Mouse (Mus musculus): ENCODE results near the gene Lyrm7. TPM values are rescaled to one million over a fixed set of nuclear protein-coding genes. Genes with fewer than 3 reads are reported as not detected.

Gene Lyrm7
- total RNA-seq (2023), result 1 to 10 TPM; 2.0 to 3.0 TPM

DNA sequence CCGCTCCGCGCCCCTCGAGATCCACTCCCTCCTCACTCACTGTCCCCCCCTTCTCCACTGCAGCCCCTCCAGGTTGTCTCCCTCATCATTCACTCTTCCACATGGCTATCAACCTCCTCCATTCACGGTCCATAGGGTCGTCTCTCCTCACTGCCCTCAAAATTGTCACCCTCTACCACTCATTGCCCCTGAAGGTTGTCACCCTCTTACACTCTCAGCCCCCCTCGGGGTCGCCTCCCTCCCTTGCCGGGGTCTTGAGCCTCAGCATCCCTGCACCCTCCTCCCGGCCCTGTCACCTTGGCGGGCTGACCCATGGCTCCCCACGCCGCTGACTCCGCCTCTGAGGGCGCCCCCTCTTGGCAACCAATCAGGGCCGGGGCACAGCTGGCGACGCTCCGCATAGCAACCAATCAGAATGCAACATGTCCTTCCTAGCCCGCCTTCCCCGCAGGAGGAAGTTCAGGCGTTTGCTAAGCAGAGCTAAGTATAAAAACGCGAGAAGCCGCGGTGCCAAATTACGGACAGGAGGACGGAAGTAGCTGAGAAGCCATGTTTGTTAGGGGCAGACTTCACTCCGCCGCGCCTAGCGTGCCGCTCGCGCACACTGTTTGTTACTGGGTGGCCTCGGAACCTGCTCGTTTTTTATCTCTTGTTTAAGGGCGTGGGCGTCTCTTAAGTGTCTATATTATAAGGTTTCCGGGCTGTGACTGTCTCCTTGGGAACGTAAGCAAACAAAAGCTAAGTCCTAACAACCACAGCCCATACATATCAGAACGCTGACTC, at the start of gene Lyrm7:
Lyrm7 (minus strand) TSS at position 661 of the 783 bp plus-strand sequence.

DNA sequence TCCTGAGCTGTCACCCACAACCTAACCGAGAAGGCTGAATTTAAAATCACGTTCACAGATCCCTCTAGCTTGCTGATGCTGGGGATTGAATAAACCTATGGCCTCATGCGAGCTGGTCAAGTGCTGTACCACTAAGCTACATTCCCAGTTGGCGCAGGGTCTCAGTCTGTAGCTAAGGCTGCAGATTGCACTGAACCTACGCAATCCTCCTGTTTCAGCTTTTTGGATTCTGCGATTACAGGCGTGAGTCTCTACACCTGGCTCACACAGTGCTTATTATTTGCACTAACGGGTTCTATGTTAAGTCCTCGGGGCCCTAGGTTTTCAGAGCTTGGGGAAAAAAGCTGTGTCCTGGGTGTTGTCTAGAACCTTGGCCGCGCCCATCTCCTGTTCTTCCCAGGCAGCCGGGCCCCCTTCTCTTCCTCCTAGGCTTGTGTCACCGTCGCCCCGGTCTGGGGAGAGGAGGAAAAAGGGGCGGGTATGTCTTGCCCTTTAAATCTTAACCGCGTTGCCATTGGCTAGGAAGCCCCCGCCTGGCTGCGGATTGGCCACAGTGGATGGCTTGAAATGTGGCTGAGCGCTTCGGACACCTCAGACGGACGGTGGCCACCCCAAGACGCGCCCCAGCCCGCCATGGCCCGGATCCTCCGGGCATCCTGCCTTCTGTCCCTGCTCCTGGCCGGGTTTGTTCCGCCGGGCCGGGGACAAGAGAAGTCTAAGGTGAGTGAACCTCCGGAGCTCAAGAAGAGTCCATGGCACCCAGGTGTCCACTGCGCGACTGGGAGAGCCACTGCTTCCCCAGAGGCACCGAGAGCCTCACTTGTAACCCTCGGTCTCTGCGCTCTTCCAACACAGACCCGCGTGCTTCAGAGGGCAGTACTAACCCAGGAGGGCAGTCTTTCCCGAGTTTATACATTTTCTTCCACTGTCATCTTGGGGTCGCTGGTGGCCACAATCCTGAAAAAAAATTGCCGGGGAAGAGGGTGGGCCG, 41.9 kb upstream of the Lyrm7 start, which contains the start of gene Gpx3:
Gpx3 (plus strand) TSS at position 121 of the 991 bp plus-strand sequence.

DNA sequence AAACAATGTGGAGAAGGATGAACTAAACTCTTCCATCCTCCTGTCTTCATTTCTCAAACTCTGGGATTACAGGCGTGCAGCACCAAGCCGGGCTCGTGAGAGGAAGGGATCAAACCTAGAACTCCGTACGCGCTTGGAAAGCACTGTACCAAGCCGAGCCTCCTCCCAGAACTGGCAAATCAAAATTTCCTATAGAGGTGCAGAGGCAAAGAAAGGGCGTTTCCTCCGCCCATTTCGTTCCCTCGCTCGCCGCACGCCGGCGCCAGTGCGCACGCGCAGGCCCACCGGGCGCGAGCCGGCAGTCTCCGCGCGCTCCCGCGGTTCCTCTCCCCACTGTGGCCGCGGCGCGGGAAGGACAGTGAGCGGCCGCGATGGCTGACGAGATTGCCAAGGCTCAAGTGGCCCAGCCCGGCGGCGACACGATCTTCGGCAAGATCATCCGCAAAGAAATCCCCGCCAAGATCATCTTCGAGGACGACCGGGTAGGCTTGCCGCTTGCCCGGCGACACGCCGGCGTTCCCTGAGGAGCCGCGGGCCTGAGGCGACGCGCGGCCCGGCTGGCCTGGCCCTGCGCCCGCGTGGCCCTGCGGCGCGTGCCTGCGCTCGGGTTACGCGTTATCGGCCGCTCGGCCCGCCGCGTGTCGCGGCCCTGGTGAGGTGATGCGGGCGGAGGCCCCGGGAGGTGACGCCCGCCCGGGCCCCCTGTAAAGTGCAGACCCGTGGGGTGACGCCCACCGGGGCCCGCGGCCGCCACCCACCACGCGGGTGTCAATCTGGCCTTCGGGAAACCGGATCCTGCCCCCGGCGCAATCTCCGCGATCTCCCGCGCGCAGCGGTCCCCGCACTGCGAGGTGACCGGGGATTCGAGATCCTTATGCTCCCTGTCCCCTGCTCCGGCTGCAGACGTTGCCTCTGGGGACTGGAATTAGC, 5.7 kb upstream of the Lyrm7 start, which contains the start of gene Hint1:
Hint1 (plus strand) TSS at position 265 of the 930 bp plus-strand sequence.

DNA sequence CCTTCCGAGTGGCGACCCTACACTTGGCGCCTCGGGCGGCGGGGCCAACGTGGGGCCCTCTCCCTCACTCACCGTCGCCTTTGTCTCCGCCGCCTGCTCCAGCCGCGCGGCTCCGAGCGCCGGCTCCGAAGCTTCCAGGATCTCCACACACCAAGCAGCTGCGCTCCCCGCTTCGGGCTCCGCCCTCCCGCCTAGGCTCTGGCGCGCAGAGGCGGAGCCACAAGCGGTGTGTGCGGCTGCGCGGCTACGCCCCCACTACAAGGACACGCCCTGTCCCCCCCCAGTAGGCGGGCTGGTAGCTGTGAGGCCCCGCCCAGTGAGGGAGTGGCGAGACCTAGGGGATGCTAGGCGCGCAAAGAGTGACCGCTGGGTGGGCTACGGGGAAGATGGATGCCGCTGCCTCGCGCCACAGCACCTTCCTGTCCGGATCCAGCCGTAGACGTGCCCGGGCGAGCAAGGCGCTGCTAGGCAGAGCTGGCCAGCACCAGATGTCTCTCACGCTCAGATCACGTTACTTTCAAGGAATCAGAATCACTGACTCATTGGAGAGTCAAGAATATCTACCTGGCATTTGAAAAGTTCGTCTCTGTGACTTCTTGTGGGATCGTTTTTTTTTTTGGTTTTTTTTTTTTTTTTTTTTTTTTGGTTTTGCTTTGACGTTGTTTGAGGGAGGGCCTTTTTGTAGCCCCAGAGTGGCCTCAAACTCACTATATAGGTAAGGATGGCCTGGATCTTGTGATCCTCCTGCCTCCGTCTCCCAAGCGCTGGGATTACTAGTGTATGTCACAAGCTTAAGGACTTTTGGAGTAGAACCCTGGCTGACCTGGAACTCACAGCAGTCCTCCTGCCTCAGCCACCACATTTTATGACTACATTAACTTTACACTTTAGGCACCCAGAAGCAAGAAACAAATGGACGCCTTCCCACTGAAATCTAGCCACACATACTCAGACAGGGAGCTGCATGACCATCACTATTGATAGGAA, 72.9 kb downstream of the Lyrm7 start, which contains the start of gene Cdc42se2:
Cdc42se2 (minus strand) TSS at position 188 of the 987 bp plus-strand sequence.

Other genes starting within 250 kb of the Lyrm7 start
- 10 to 100 TPM; 49.0 to 53.1 TPM for gene Cdc42se2, start 73.2 kb downstream of the Lyrm7 start, total RNA-seq (2023)
- 100 to 1,000 TPM; 121 to 125 TPM for gene Hint1, start 5.5 kb upstream of the Lyrm7 start, total RNA-seq (2023)
- gene Gpx3, start 41.5 kb upstream of the Lyrm7 start, total RNA-seq (2023), result 10 to 100 TPM in 1 of 2 experiments, 1 to 10 TPM in 1; 9.9 to 10.5 TPM
- gene Tnip1, start 102.0 kb upstream of the Lyrm7 start, total RNA-seq (2023), result 10 to 100 TPM; 59.5 to 60.0 TPM
- gene Anxa6, start 172.5 kb upstream of the Lyrm7 start, total RNA-seq (2023), result 100 to 1,000 TPM in 1 of 2 experiments, 10 to 100 TPM in 1; 86.3 to 109 TPM
- 1 to 10 TPM; 8.7 TPM for gene Ccdc69, start 217.2 kb upstream of the Lyrm7 start, total RNA-seq (2023)
- 100 to 1,000 TPM; 107 to 126 TPM for gene Gm2a, start 237.2 kb upstream of the Lyrm7 start, total RNA-seq (2023)